Mouse (Mus musculus) limb, embryonic 14.5 days (tissue): ENCODE measurements at regions not wholly inside any gene's neighbourhood (a gene's known extent, or its start where the extent isn't known, plus 50 kb on each side); places are given as distances from the start of the nearest gene placed in this dataset.
A peak's percentile ranks its signal among the peaks of the same experiment; 100 is the strongest.

Experiments used
- ATAC-seq: fragments of 200-750 bp; cut with Nextera tagmentation; 2 replicates; pipeline ENCODE4 v1.8.0; 2017; ENCODE audit warnings: low read depth, moderate number of reproducible peaks, moderate TSS enrichment; ENCODE audit not compliant: low FRiP score
- DNase-seq: peaks from one replicate; pipeline ENCODE4 v3.0.0-alpha.2; 2015; ENCODE audit warnings: low spot score
- H3K27ac ChIP-seq: fragments of 300-500 bp; sonication (generic); replicated peaks from 2 replicates; pipeline ENCODE4 v1.5.1; 2014; ENCODE audit warnings: low read depth, mild to moderate bottlenecking, low read length, moderate library complexity, mixed read lengths
- H3K27me3 ChIP-seq: fragments of 300-500 bp; sonication (generic); 2 replicates; pipeline ENCODE4 v1.6.1; 2014; ENCODE audit warnings: low read length, mixed read lengths; ENCODE audit not compliant: control insufficient read depth, insufficient read depth
- H3K36me3 ChIP-seq: fragments of 300-500 bp; sonication (generic); 2 replicates; pipeline ENCODE4 v1.6.1; 2014; ENCODE audit warnings: mild to moderate bottlenecking, low read length, moderate library complexity, mixed read lengths; ENCODE audit not compliant: control insufficient read depth, insufficient read depth
- H3K4me1 ChIP-seq: fragments of 300-500 bp; sonication (generic); 2 replicates; pipeline ENCODE4 v1.6.1; 2014; ENCODE audit warnings: antibody characterized with exemption, low read length, mixed read lengths; ENCODE audit not compliant: control insufficient read depth, insufficient read depth
- H3K4me2 ChIP-seq: fragments of 300-500 bp; sonication (generic); replicated peaks from 2 replicates; pipeline ENCODE4 v1.6.1; 2014; ENCODE audit warnings: low read depth, mild to moderate bottlenecking, low read length, moderate library complexity; ENCODE audit not compliant: severe bottlenecking
- H3K4me3 ChIP-seq: fragments of 300-500 bp; sonication (generic); replicated peaks from 2 replicates; pipeline ENCODE4 v1.5.1; 2014; ENCODE audit warnings: low read length
- H3K9ac ChIP-seq: fragments of 300-500 bp; sonication (generic); 2 replicates; pipeline ENCODE4 v1.6.1; 2014; ENCODE audit warnings: mild to moderate bottlenecking, low read depth, low read length, moderate library complexity; ENCODE audit not compliant: severe bottlenecking
- H3K9me3 ChIP-seq: fragments of 300-500 bp; sonication (generic); 2 replicates; pipeline ENCODE4 v1.6.1; 2016; ENCODE audit warnings: low read length; ENCODE audit not compliant: control insufficient read depth
- POLR2A ChIP-seq: fragments of 200-500 bp; IDR thresholded peaks from 2 replicates; pipeline ENCODE4 v1.8.0; 2012; ENCODE audit warnings: inconsistent platforms, mild to moderate bottlenecking, moderate library complexity, borderline replicate concordance; ENCODE audit not compliant: insufficient read depth, insufficient read length; ENCODE audit errors: extremely low read depth
- WGBS: fragments of 180-500 bp; shearing (Covaris S2); extraction: QIAGEN DNeasy Blood & Tissue Kit; methylation state at CpG from one replicate; pipeline ENCODE4 v1.1.7; 2014; 5-methylcytosine and 5-hydroxymethylcytosine counted together

DNA sequence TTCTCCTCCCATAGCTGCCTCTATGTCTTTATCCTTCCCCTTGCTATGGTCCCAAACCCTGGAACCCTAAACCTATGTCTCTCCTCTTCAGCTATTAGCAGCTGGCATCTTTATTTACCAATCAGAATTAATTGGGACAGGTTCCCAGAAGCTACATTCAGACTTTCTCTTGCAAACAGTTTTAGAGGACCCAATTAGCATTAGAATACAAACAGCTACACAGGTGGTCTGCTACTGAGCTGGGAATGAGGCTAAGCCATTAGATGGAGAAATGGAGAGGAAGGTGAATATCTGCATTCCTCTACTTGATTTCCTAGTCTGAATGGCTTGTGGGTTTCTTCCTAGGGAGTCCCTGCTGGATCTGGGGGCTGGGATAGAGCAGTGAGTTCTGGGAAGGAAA is 611.9 kb downstream of the A830018L16Rik start:
- Histone ChIP-seq H3K4me3 (no peak overlapping the region), H3K27ac (no peak overlapping the region), H3K9ac (no peak overlapping the region), H3K27me3 (no peaks in the 10 kb centered on the region), H3K9me3 (no peaks in the 10 kb centered on the region), H3K4me1 (no peaks in the 10 kb centered on the region), H3K36me3 (no peaks in the 10 kb centered on the region), H3K4me2 (no peak overlapping the region)
- no peak for ATAC-seq
- TF ChIP-seq POLR2A: no peak
- no peak for DNase-seq

DNA sequence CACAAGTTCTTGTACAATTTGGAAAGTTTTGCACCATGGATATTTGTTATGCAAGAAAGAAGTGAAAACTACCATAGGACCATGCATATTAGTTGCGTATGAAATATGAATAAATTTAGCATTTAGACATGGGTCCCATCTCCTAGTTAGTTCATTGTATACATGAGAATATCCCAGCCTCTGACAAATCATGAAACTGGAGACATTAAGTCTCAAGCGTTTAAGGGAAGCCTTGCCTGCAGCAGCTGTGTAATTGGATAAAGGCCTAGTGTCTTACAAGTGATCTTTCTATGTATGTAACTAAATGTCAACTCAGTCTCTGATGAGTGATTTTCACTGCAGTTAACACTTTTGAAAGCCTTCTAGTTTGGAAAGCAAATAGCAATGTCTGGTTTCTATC is 613.5 kb downstream of the A830018L16Rik start:
- DNase-seq (no peak), ATAC-seq (no peak)
- Histone ChIP-seq H3K4me3 (no peak overlapping the region), H3K4me1 (no peaks in the 10 kb centered on the region), H3K9me3 (no peaks in the 10 kb centered on the region), H3K9ac (no peak overlapping the region), H3K4me2 (no peak overlapping the region), H3K27me3 (no peaks in the 10 kb centered on the region), H3K27ac (no peak overlapping the region), H3K36me3 (no peaks in the 10 kb centered on the region)
- whole genome bisulfite sequencing: 58% methylated on average over 2 of the region's 2 CpGs
- no peak for TF ChIP-seq POLR2A

DNA sequence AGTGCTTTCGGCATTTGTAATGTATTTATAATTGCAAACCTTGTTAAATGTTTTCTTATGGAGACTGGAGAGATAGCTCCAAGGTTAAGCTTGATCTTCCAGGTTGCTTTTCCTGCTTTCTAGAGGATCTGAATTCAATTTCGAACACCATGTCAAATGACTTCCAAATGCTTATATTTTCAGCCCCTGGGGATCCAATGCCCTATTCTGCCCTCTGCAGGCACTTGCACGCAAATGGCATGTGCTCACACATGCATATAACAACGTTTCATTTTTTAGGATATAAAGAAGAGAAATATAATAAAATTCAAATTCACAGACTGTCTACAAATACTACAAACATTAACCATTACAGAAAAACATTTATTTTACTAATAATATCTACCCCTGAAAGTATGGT is 614.2 kb downstream of the A830018L16Rik start:
- no peak for TF ChIP-seq POLR2A
- WGBS: 57% methylated on average over 4 of the region's 4 CpGs

DNA sequence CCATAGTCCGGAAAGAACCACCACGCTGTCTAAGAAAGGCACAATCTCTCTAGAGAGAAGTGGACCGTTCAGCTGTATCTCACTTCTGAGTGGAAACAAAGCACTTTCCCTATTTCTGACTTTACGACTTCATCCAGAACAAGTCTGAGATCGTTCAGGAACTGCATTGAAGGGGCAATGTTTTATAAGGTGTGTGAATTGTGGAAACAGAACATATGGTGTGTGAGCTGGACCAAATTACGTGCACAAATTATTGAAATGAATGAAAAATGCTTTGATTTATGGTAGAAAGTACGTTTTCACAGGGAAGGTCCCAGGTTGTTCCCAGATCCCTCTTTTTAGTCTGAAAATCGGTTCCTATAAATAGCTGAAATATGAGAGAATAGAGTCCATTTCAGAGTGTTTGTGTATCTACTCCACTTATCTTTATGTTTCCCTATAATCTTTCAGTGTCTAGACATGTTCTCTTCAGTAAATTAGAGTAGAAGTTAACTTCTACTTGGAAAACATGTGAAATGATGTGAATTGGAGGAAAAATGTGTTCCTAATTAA is 638.1 kb downstream of the A830018L16Rik start:
- Histone ChIP-seq H3K27me3 (no peaks in the 10 kb centered on the region), H3K36me3 (no peaks in the 10 kb centered on the region), H3K4me2 (no peak overlapping the region), H3K4me3 (no peak overlapping the region), H3K9ac (no peak overlapping the region), H3K27ac (no peak overlapping the region), H3K4me1 (no peaks in the 10 kb centered on the region), H3K9me3 (no peaks in the 10 kb centered on the region)
- DNase-seq (peak; percentile 5), ATAC-seq (peak; percentile 53; the same call in 1 of the 2 replicates)
- no peak for TF ChIP-seq POLR2A
- WGBS: 18% methylated on average over 8 of the region's 8 CpGs

More for the DNA sequence above, 614.2 kb downstream of the A830018L16Rik start:
- Histone ChIP-seq H3K27me3 (no peaks in the 10 kb centered on the region), H3K4me3 (no peak overlapping the region), H3K36me3 (no peaks in the 10 kb centered on the region), H3K27ac (no peak overlapping the region), H3K9me3 (no peaks in the 10 kb centered on the region), H3K4me2 (no peak overlapping the region), H3K4me1 (no peaks in the 10 kb centered on the region), H3K9ac (no peak overlapping the region)
- ATAC-seq (no peak), DNase-seq (no peak)

DNA sequence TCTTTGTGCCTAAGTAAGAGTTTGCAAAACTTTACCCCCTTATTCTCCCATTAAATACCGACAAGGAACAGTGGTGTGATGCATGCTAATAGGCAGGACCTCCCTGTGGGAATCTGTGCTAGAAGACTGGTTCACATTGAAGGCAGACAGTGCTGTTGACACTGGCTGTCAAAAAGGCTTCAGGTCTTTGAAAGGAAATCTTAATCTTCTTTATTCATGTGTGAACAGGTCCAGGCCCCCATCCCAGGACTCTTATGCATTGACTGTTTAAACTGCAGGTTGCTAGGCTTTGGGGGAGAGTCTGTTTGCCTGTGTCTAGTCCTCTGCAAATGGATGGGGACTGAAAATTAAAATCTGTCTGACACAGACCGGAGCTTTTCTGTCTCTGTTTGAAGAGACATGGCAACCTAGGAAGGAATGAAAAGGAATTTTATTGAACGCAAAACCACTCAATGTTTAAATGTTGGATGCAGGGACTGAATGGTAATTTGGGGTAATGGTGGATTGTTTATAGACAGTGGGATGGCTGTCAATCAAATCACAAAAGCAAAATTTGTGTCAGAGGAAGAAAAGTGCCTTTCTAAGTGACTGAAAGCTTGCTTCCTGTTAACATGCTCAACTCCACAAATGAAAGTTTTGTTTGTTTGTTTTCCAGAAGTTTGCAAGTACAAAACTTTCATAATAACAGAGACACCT is 642.1 kb downstream of the A830018L16Rik start:
- DNase-seq: no peak
- H3K4me1 ChIP-seq: no peaks in the 10 kb centered on the region

More for the DNA sequence above, 642.1 kb downstream of the A830018L16Rik start:
- Histone ChIP-seq H3K9ac (no peak overlapping the region), H3K36me3 (no peaks in the 10 kb centered on the region), H3K9me3 (no peaks in the 10 kb centered on the region), H3K4me2 (no peak overlapping the region), H3K27ac (no peak overlapping the region), H3K27me3 (no peaks in the 10 kb centered on the region), H3K4me3 (no peak overlapping the region)
- no peak for TF ChIP-seq POLR2A
- no peak for ATAC-seq
- WGBS: 59% methylated on average over 3 of the region's 3 CpGs
